Mouse (Mus musculus): ENCODE results near the gene Slc31a2. TPM values are rescaled to one million over a fixed set of nuclear protein-coding genes. Genes with fewer than 3 reads are reported as not detected.
A peak's percentile ranks its signal among the peaks of the same experiment; 100 is the strongest.

The Slc31a2 gene
- total RNA-seq, 4 experiments from 2014 or later, result 18.9 to 23.0 (median 21.1) TPM

GRCm38 (mm10) chr4:62316456-62316855 lies 54.1 kb downstream of the Slc31a2 start:
- no peak for DNase-seq (ENCODE audit: low spot score)

GRCm38 (mm10) chr4:62318294-62318693 lies 55.9 kb downstream of the Slc31a2 start:
- no peak for DNase-seq (ENCODE audit: low spot score)

- DNase-seq (ENCODE audit: low spot score), result no peak
Observed at GRCm38 (mm10) chr4:62322684-62323083, 60.3 kb downstream of the Slc31a2 start.

GRCm38 (mm10) chr4:62326111-62326510 lies 63.7 kb downstream of the Slc31a2 start:
- DNase-seq (ENCODE audit: low spot score), result no peak

- DNase-seq (ENCODE audit: low spot score), result no peak
Observed at GRCm38 (mm10) chr4:62328941-62329660, 66.7 kb downstream of the Slc31a2 start.

- no peak for DNase-seq (ENCODE audit: low spot score)
Observed at GRCm38 (mm10) chr4:62331977-62332376, 69.6 kb downstream of the Slc31a2 start.

GRCm38 (mm10) chr4:62338536-62338935 lies 76.2 kb downstream of the Slc31a2 start:
- no peak for DNase-seq (ENCODE audit: low spot score)

- DNase-seq (ENCODE audit: low spot score), result peak; percentile 48
Observed at GRCm38 (mm10) chr4:62344000-62344399, 81.6 kb downstream of the Slc31a2 start.

- DNase-seq (ENCODE audit: low spot score), result no peak
Observed at GRCm38 (mm10) chr4:62345827-62346226, 83.5 kb downstream of the Slc31a2 start.

- DNase-seq (ENCODE audit: low spot score), result peak; percentile 34
Observed at GRCm38 (mm10) chr4:62347605-62348328, 85.4 kb downstream of the Slc31a2 start.

Other genes starting within 250 kb of the Slc31a2 start
- not detected for gene Mup20, start 208.4 kb upstream of the Slc31a2 start, total RNA-seq (2022)
- gene Mup3, start 175.2 kb upstream of the Slc31a2 start, total RNA-seq (2022), result not detected
- not detected for gene Mup21, start 111.7 kb upstream of the Slc31a2 start, total RNA-seq (2022)
- 1 to 10 TPM; 1.1 to 1.9 (median 1.6) TPM for gene Zfp37, start 31.5 kb upstream of the Slc31a2 start, total RNA-seq (2022)
- gene Fkbp15, start 98.0 kb downstream of the Slc31a2 start, total RNA-seq (2022), result 10 to 100 TPM; 18.1 to 22.2 (median 20.3) TPM
- 10 to 100 TPM; 14.2 to 18.2 (median 15.2) TPM for gene Slc31a1, start 98.2 kb downstream of the Slc31a2 start, total RNA-seq (2022)
- gene Cdc26, start 146.1 kb downstream of the Slc31a2 start, total RNA-seq (2022), result 10 to 100 TPM; 43.2 to 50.7 (median 47.0) TPM
- 10 to 100 TPM; 10.0 to 11.8 (median 10.3) TPM for gene Prpf4, start 146.2 kb downstream of the Slc31a2 start, total RNA-seq (2022)
- gene Rnf183, start 172.7 kb downstream of the Slc31a2 start, total RNA-seq (2022), result not detected
- gene Wdr31, start 208.3 kb downstream of the Slc31a2 start, total RNA-seq (2022), result under 1 TPM; 0.44 to 0.90 (median 0.61) TPM
- gene Bspry, start 217.5 kb downstream of the Slc31a2 start, total RNA-seq (2022), result under 1 TPM in 2 of 4 experiments, not detected in 2; 0.16 to 0.23 TPM
- gene Hdhd3, start 240.9 kb downstream of the Slc31a2 start, total RNA-seq (2022), result 1 to 10 TPM; 4.7 to 6.9 (median 5.3) TPM